Mouse (Mus musculus) midbrain, embryonic 15.5 days (tissue): Measurements from ENCODE around the gene Gprin1. TPM values are rescaled to one million over a fixed set of nuclear protein-coding genes. Genes with fewer than 3 reads are reported as not detected.

Source experiments
- ATAC-seq: fragments of 200-750 bp; cut with Nextera tagmentation; replicated peaks from 2 replicates; pipeline ENCODE4 v1.8.0; 2017; ENCODE audit warnings: moderate TSS enrichment
- H3K27ac ChIP-seq: fragments of 300-500 bp; sonication (generic); 2 replicates; pipeline ENCODE4 v1.5.1; 2015; ENCODE audit warnings: mild to moderate bottlenecking, inconsistent platforms
- H3K27me3 ChIP-seq: fragments of 300-500 bp; sonication (generic); replicated peaks from 2 replicates; pipeline ENCODE4 v1.6.1; 2015; ENCODE audit warnings: inconsistent platforms
- H3K36me3 ChIP-seq: fragments of 300-500 bp; sonication (generic); replicated peaks from 2 replicates; pipeline ENCODE4 v1.6.1; 2015; ENCODE audit warnings: inconsistent platforms
- H3K4me1 ChIP-seq: fragments of 300-500 bp; sonication (generic); 2 replicates; pipeline ENCODE4 v1.6.1; 2015; ENCODE audit warnings: inconsistent platforms
- H3K4me2 ChIP-seq: fragments of 300-500 bp; sonication (generic); 2 replicates; pipeline ENCODE4 v1.6.1; 2015; ENCODE audit warnings: inconsistent platforms, mild to moderate bottlenecking, moderate library complexity
- H3K4me3 ChIP-seq: fragments of 300-500 bp; sonication (generic); 2 replicates; pipeline ENCODE4 v1.5.1; 2015; ENCODE audit warnings: mild to moderate bottlenecking, inconsistent platforms
- H3K9ac ChIP-seq: fragments of 300-500 bp; sonication (generic); 2 replicates; pipeline ENCODE4 v1.6.1; 2015; ENCODE audit warnings: mild to moderate bottlenecking, inconsistent platforms
- H3K9me3 ChIP-seq: fragments of 300-500 bp; sonication (generic); 2 replicates; pipeline ENCODE4 v1.6.1; 2016; ENCODE audit warnings: inconsistent platforms
- WGBS: fragments of 180-500 bp; shearing (Covaris S2); methylation state at CpG from one replicate; pipeline ENCODE4 v1.1.7; 2015; ENCODE audit warnings: mixed read lengths; 5-methylcytosine and 5-hydroxymethylcytosine counted together
- polyA plus RNA-seq: library from polyadenylated mRNA; unstranded; fragments of >200 nt; fragmentation: Nextera tagmentation; extraction: Ambion mirVana; gene quantifications from 2 replicates; pipeline ENCODE4 v1.2.1, GENCODE M21; 2015

Gene Gprin1
- polyA plus RNA-seq, 1 experiment from 2014 or later: 26.0 TPM

- no peaks in the 10 kb centered on the region for H3K27me3 ChIP-seq
- H3K27ac ChIP-seq: no peak within 1 kb of the TSS
- no peaks in the 10 kb centered on the region for H3K4me1 ChIP-seq
- 82% methylated on average over 5 of the region's 5 CpGs for WGBS
- H3K4me3 ChIP-seq: no peak within 1 kb of the TSS
- no peaks in the 10 kb centered on the region for H3K36me3 ChIP-seq
- no peaks in the 10 kb centered on the region for H3K9me3 ChIP-seq
- H3K9ac ChIP-seq: no peak within 1 kb of the TSS
- ATAC-seq: no peak
- no peak within 1 kb of the TSS for H3K4me2 ChIP-seq
These were observed 48.4 kb downstream of the Gprin1 start, which contains the start of gene Cdhr2 for GRCm38 (mm10) chr13:54701243-54701642. Gene Cdhr2 (plus strand): TSS chr13:54701461.

- Histone ChIP-seq H3K36me3 (no peaks in the 10 kb centered on the region), H3K4me1 (peaks cover 29% of the 10 kb centered on the region), H3K9me3 (no peaks in the 10 kb centered on the region), H3K4me3 (no peak overlapping the region), H3K4me2 (no peak overlapping the region), H3K27ac (no peak overlapping the region), H3K27me3 (no peaks in the 10 kb centered on the region), H3K9ac (no peak overlapping the region)
- ATAC-seq: no peak
- 89% methylated on average over 11 of the region's 11 CpGs for WGBS
These were observed 54.0 kb downstream of the Gprin1 start for GRCm38 (mm10) chr13:54695479-54696230.

- Histone ChIP-seq H3K4me3 (peak overlapping the region; percentile 100), H3K27ac (peak overlapping the region; percentile 95), H3K4me1 (peaks cover 36% of the 10 kb centered on the region), H3K4me2 (peak overlapping the region; percentile 95), H3K36me3 (no peaks in the 10 kb centered on the region), H3K9ac (peak overlapping the region; percentile 64), H3K27me3 (no peaks in the 10 kb centered on the region), H3K9me3 (no peaks in the 10 kb centered on the region)
- peak; percentile 87 for ATAC-seq
- 15% methylated on average over 26 of the region's 26 CpGs for WGBS
These were observed 55.2 kb downstream of the Gprin1 start for GRCm38 (mm10) chr13:54694348-54695060.

GRCm38 (mm10) chr13:54693558-54694347, 55.9 kb downstream of the Gprin1 start, which contains the start of gene Rnf44:
Gene Rnf44 (minus strand): TSS chr13:54693907.
- WGBS: under 1% methylated on average over 84 of the region's 92 CpGs
- peak; percentile 97 for ATAC-seq
- peak within 1 kb of the TSS; percentile 95 for H3K27ac ChIP-seq
- peak within 1 kb of the TSS; percentile 100 for H3K4me3 ChIP-seq
- H3K4me2 ChIP-seq: peak within 1 kb of the TSS; percentile 95
- H3K4me1 ChIP-seq: peaks cover 36% of the 10 kb centered on the region
- H3K9ac ChIP-seq: peak within 1 kb of the TSS; percentile 99
- H3K9me3 ChIP-seq: no peaks in the 10 kb centered on the region
- no peaks in the 10 kb centered on the region for H3K36me3 ChIP-seq
- H3K27me3 ChIP-seq: no peaks in the 10 kb centered on the region

- ATAC-seq: no peak
- H3K4me2 ChIP-seq: peak overlapping the region; percentile 95
- peak overlapping the region; percentile 95 for H3K27ac ChIP-seq
- WGBS: 14% methylated on average over 21 of the region's 21 CpGs
- no peaks in the 10 kb centered on the region for H3K9me3 ChIP-seq
- H3K9ac ChIP-seq: peak overlapping the region; percentile 99
- H3K36me3 ChIP-seq: no peaks in the 10 kb centered on the region
- H3K27me3 ChIP-seq: no peaks in the 10 kb centered on the region
- peaks cover 43% of the 10 kb centered on the region for H3K4me1 ChIP-seq
- H3K4me3 ChIP-seq: peak overlapping the region; percentile 100
These were observed 56.7 kb downstream of the Gprin1 start for GRCm38 (mm10) chr13:54692711-54693557.

GRCm38 (mm10) chr13:54691737-54692136, 57.9 kb downstream of the Gprin1 start:
- Histone ChIP-seq H3K4me2 (peak overlapping the region; percentile 95; the same call in 1 of the 2 replicates), H3K27ac (no peak overlapping the region), H3K4me3 (no peak overlapping the region), H3K4me1 (peaks cover 43% of the 10 kb centered on the region), H3K27me3 (no peaks in the 10 kb centered on the region), H3K9ac (no peak overlapping the region), H3K9me3 (no peaks in the 10 kb centered on the region), H3K36me3 (no peaks in the 10 kb centered on the region)
- ATAC-seq: no peak

GRCm38 (mm10) chr13:54690151-54690740, 59.4 kb downstream of the Gprin1 start:
- H3K4me2 ChIP-seq: no peak overlapping the region
- no peak overlapping the region for H3K4me3 ChIP-seq
- no peaks in the 10 kb centered on the region for H3K36me3 ChIP-seq
- peaks cover 54% of the 10 kb centered on the region for H3K4me1 ChIP-seq
- no peak for ATAC-seq
- no peaks in the 10 kb centered on the region for H3K27me3 ChIP-seq
- no peak overlapping the region for H3K27ac ChIP-seq
- no peaks in the 10 kb centered on the region for H3K9me3 ChIP-seq
- WGBS: 94% methylated on average over 8 of the region's 8 CpGs
- H3K9ac ChIP-seq: no peak overlapping the region

GRCm38 (mm10) chr13:54687575-54688424, 61.9 kb downstream of the Gprin1 start:
- no peaks in the 10 kb centered on the region for H3K9me3 ChIP-seq
- no peaks in the 10 kb centered on the region for H3K27me3 ChIP-seq
- H3K4me3 ChIP-seq: peak overlapping the region; percentile 79
- peaks cover 60% of the 10 kb centered on the region for H3K4me1 ChIP-seq
- H3K27ac ChIP-seq: peak overlapping the region; percentile 97
- peak overlapping the region; percentile 74 for H3K4me2 ChIP-seq
- H3K9ac ChIP-seq: peak overlapping the region; percentile 92
- peaks cover 9% of the 10 kb centered on the region for H3K36me3 ChIP-seq
- under 1% methylated on average over 82 of the region's 82 CpGs for WGBS
- peak; percentile 91 for ATAC-seq

GRCm38 (mm10) chr13:54687096-54687495, 62.6 kb downstream of the Gprin1 start:
- Histone ChIP-seq H3K4me2 (peak overlapping the region; percentile 74), H3K4me3 (peak overlapping the region; percentile 79), H3K9me3 (no peaks in the 10 kb centered on the region), H3K9ac (peak overlapping the region; percentile 92), H3K27ac (peak overlapping the region; percentile 97), H3K36me3 (peaks cover 16% of the 10 kb centered on the region), H3K4me1 (peaks cover 53% of the 10 kb centered on the region), H3K27me3 (no peaks in the 10 kb centered on the region)
- under 1% methylated on average over 34 of the region's 35 CpGs for WGBS
- ATAC-seq: peak; percentile 71
